Mouse (Mus musculus) limb, embryonic 13.5 days (tissue): ENCODE data around the gene Adamtsl2. TPM values are rescaled to one million over a fixed set of nuclear protein-coding genes. Genes with fewer than 3 reads are reported as not detected.

Experiments
- ATAC-seq: fragments of 200-750 bp; cut with Nextera tagmentation; 2 replicates; pipeline ENCODE4 v1.8.0; 2017; ENCODE audit warnings: low read depth, moderate number of reproducible peaks, moderate TSS enrichment; ENCODE audit not compliant: low FRiP score
- H3K27ac ChIP-seq: fragments of 300-500 bp; sonication (generic); 2 replicates; pipeline ENCODE4 v1.5.1; 2015; ENCODE audit warnings: inconsistent platforms, mild to moderate bottlenecking, moderate library complexity
- H3K27me3 ChIP-seq: fragments of 300-500 bp; sonication (generic); 2 replicates; pipeline ENCODE4 v1.6.1; 2015; ENCODE audit warnings: mild to moderate bottlenecking, inconsistent platforms
- H3K36me3 ChIP-seq: fragments of 300-500 bp; sonication (generic); 2 replicates; pipeline ENCODE4 v1.6.1; 2015; ENCODE audit warnings: inconsistent platforms, mild to moderate bottlenecking, moderate library complexity
- H3K4me1 ChIP-seq: fragments of 300-500 bp; sonication (generic); 2 replicates; pipeline ENCODE4 v1.6.1; 2015; ENCODE audit warnings: inconsistent platforms
- H3K4me2 ChIP-seq: fragments of 300-500 bp; sonication (generic); replicated peaks from 2 replicates; pipeline ENCODE4 v1.6.1; 2015; ENCODE audit warnings: inconsistent platforms, mild to moderate bottlenecking, moderate library complexity
- H3K4me3 ChIP-seq: fragments of 300-500 bp; sonication (generic); 2 replicates; pipeline ENCODE4 v1.5.1; 2015; ENCODE audit warnings: moderate library complexity, mild to moderate bottlenecking, inconsistent platforms
- H3K9ac ChIP-seq: fragments of 300-500 bp; sonication (generic); 2 replicates; pipeline ENCODE4 v1.6.1; 2015; ENCODE audit warnings: mild to moderate bottlenecking, inconsistent platforms
- H3K9me3 ChIP-seq: fragments of 300-500 bp; sonication (generic); 2 replicates; pipeline ENCODE4 v1.6.1; 2016; ENCODE audit warnings: inconsistent platforms
- WGBS: fragments of 180-500 bp; shearing (Covaris S2); methylation state at CpG from one replicate; pipeline ENCODE4 v1.1.7; 2015; 5-methylcytosine and 5-hydroxymethylcytosine counted together
- polyA plus RNA-seq: library from polyadenylated mRNA; unstranded; fragments of >200 nt; fragmentation: Nextera tagmentation; extraction: Ambion mirVana; gene quantifications from 2 replicates; pipeline ENCODE4 v1.2.1, GENCODE M21; 2015

Adamtsl2 gene
- polyA plus RNA-seq, 1 experiment from 2014 or later, result 13.8 TPM

GRCm38 (mm10) chr2:27077655-27078244 lies 1.4 kb upstream of the Adamtsl2 start:
- no peak for ATAC-seq
- 63% methylated on average over 10 of the region's 10 CpGs for WGBS
- Histone ChIP-seq H3K36me3 (no peaks in the 10 kb centered on the region), H3K9ac (no peak overlapping the region), H3K27me3 (no peaks in the 10 kb centered on the region), H3K4me1 (peaks cover 83% of the 10 kb centered on the region), H3K9me3 (no peaks in the 10 kb centered on the region), H3K4me2 (no peak overlapping the region), H3K27ac (no peak overlapping the region), H3K4me3 (no peak overlapping the region)

- Histone ChIP-seq H3K27ac (peak overlapping the region; percentile 80; the same call in 1 of the 2 replicates), H3K4me1 (peaks cover 81% of the 10 kb centered on the region)
Measured at GRCm38 (mm10) chr2:27078312-27078711, 867 bp upstream of the Adamtsl2 start.

GRCm38 (mm10) chr2:27079649-27080048 lies 470 bp downstream of the Adamtsl2 start:
- Histone ChIP-seq H3K27ac (peak overlapping the region; percentile 80), H3K9ac (peak overlapping the region; percentile 25; the same call in 1 of the 2 replicates), H3K4me1 (peaks cover 80% of the 10 kb centered on the region), H3K9me3 (no peaks in the 10 kb centered on the region), H3K4me3 (peak overlapping the region; percentile 35), H3K4me2 (peak overlapping the region; percentile 61), H3K36me3 (no peaks in the 10 kb centered on the region), H3K27me3 (peaks cover 7% of the 10 kb centered on the region; the same call in 1 of the 2 replicates)
- WGBS, result 10% methylated on average over 2 of the region's 2 CpGs
- ATAC-seq, result peak; percentile 28; the same call in 1 of the 2 replicates

More at GRCm38 (mm10) chr2:27078312-27078711, 867 bp upstream of the Adamtsl2 start:
- no peak overlapping the region for H3K4me3 ChIP-seq
- H3K4me2 ChIP-seq, result peak overlapping the region; percentile 61
- ATAC-seq, result no peak
- peaks cover 5% of the 10 kb centered on the region; the same call in 1 of the 2 replicates for H3K27me3 ChIP-seq
- H3K36me3 ChIP-seq, result no peaks in the 10 kb centered on the region
- 28% methylated on average over 2 of the region's 2 CpGs for WGBS
- H3K9me3 ChIP-seq, result no peaks in the 10 kb centered on the region
- 0 out of 2 replicates have a peak overlapping the region, but pooled peaks have one; percentile 19 for H3K9ac ChIP-seq

DNA sequence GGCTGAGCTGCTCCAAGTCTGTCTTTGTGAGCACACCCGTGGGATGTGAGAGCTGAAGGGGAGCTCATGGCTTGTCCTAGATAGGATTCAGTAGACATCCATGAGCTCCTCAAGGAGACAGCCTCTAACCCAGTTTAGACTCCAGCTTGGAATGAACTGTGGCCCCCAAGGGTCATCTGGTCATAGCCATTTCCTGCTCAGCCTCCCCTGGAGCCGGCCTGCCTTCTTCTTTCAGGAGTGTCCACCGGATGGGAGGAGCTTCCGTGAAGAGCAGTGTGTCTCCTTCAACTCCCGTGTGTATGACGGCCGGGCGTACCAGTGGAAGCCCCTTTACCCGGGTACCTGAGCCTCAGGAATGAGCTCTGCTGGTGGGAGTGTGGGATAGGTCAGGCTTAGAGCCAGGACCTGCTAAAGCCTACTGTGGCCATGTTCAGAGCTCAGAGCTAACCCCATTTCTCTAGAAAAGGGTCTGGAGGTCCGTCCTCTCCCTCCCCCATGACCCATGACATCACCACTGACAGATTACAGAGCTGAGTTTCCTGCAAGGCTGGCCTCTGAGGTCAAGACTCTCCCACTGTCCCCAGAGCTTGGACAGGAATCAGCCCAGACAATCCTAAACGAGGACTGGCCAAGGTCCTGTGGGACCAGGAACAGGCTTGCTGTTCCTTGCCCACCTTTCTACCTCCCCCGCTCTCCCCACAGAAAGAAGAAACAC lies 4.7 kb downstream of the Adamtsl2 start:
- Histone ChIP-seq H3K27ac (peak overlapping the region; percentile 12; the same call in 1 of the 2 replicates), H3K4me1 (peaks cover 74% of the 10 kb centered on the region), H3K4me3 (no peak overlapping the region), H3K9ac (no peak overlapping the region), H3K27me3 (peaks cover 7% of the 10 kb centered on the region; the same call in 1 of the 2 replicates), H3K9me3 (no peaks in the 10 kb centered on the region), H3K36me3 (no peaks in the 10 kb centered on the region), H3K4me2 (no peak overlapping the region)
- no peak for ATAC-seq
- WGBS, result 71% methylated on average over 12 of the region's 12 CpGs

- no peak overlapping the region for H3K27ac ChIP-seq
- no peaks in the 10 kb centered on the region for H3K36me3 ChIP-seq
- H3K9ac ChIP-seq, result no peak overlapping the region
- peaks cover 7% of the 10 kb centered on the region; the same call in 1 of the 2 replicates for H3K27me3 ChIP-seq
- no peak overlapping the region for H3K4me3 ChIP-seq
- H3K9me3 ChIP-seq, result no peaks in the 10 kb centered on the region
- peaks cover 66% of the 10 kb centered on the region for H3K4me1 ChIP-seq
- ATAC-seq, result 0 out of 2 replicates have a peak, but pooled peaks have one; percentile 13
- 24% methylated on average over 8 of the region's 8 CpGs for WGBS
- H3K4me2 ChIP-seq, result peak overlapping the region; percentile 12; the same call in 1 of the 2 replicates
Measured at GRCm38 (mm10) chr2:27084963-27085362, 5.8 kb downstream of the Adamtsl2 start.

GRCm38 (mm10) chr2:27085801-27086200 lies 6.6 kb downstream of the Adamtsl2 start:
- Histone ChIP-seq H3K9me3 (no peaks in the 10 kb centered on the region), H3K4me3 (no peak overlapping the region), H3K4me1 (peaks cover 60% of the 10 kb centered on the region), H3K36me3 (no peaks in the 10 kb centered on the region), H3K27me3 (peaks cover 7% of the 10 kb centered on the region; the same call in 1 of the 2 replicates), H3K4me2 (no peak overlapping the region), H3K9ac (no peak overlapping the region), H3K27ac (no peak overlapping the region)
- 10% methylated on average over 2 of the region's 2 CpGs for WGBS
- ATAC-seq, result peak; percentile 33; the same call in 1 of the 2 replicates

DNA sequence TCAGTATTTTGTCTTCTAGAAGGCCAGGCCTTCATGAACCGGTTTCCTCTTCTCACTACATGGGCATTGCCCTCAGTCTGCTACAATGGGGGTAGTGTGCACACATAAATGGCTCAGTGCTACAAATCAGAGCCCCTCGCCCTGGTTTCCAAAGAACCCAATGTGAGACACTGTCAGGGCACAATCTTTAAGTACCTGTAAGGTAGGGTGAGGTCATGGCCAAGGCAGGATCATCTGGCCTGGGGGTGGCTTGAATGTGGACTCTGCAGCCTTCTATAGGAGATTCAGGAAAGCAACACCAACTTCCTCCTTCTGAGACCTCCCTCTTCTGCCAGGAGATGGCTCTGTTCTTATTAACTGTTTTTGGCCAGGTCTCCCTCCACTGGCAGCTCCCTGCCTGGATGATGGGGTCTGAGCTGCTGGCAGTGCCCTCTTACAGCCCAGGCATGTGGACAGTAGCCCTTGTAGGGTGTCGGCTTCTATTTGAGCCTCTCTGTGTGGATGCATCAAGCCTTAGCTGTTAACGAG lies 7.4 kb downstream of the Adamtsl2 start:
- Histone ChIP-seq H3K4me1 (peaks cover 55% of the 10 kb centered on the region), H3K4me3 (no peak overlapping the region), H3K27me3 (peaks cover 7% of the 10 kb centered on the region; the same call in 1 of the 2 replicates), H3K9ac (no peak overlapping the region), H3K36me3 (no peaks in the 10 kb centered on the region), H3K4me2 (no peak overlapping the region), H3K9me3 (no peaks in the 10 kb centered on the region), H3K27ac (no peak overlapping the region)
- ATAC-seq, result no peak
- WGBS, result 86% methylated on average over 4 of the region's 4 CpGs

DNA sequence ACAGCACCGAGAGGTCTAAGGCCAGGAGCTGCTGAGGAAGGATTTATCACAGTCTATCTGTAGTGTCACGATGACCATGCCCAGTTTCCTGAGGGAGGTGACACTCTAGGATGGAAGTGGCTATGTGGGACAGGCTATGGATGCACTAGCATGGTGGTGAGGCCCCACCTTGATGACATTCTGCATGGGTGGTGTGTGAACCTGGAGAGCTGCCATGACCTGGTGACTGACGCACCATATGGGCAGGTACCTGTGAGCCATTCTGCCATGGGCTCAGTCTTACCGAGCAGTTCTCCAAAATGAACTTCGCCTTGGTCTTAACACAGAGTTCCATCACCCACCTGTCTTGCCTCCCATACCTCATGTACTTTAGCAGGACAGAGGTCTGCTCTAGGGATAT lies 8.4 kb downstream of the Adamtsl2 start:
- no peak overlapping the region for H3K4me3 ChIP-seq
- no peak overlapping the region for H3K27ac ChIP-seq
- peaks cover 7% of the 10 kb centered on the region; the same call in 1 of the 2 replicates for H3K27me3 ChIP-seq
- 82% methylated on average over 5 of the region's 5 CpGs for WGBS
- H3K4me1 ChIP-seq, result peaks cover 51% of the 10 kb centered on the region
- H3K4me2 ChIP-seq, result no peak overlapping the region
- H3K9ac ChIP-seq, result no peak overlapping the region
- ATAC-seq, result no peak
- no peaks in the 10 kb centered on the region for H3K9me3 ChIP-seq
- H3K36me3 ChIP-seq, result no peaks in the 10 kb centered on the region

DNA sequence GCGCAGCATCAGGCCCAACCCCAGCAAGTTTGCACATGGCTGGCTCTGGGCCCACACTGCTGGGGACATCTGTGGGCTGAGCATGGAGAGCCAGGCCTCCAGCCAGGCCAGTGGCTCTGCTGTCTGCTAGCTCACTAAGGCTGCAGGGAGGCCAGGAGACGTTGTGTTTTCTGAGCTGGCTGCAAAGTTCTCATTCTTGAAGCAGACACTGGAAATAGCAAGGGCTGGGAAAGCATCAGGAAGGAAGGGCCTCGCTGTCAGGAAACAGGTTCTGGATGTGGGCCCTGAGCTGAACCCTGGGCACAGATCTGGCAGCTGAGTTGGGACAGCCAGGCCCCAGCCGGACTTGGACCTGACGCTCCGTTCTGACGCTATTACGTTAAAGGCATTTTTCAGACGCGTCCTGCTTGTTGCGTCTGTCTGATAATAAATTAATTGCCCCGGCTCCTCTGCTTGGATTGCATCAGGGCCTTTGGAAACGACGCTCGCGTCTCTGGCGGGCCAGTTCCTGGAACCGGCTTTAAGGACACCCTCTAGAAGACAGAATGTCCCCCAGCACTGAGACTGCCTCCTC lies 9.0 kb downstream of the Adamtsl2 start:
- WGBS, result 59% methylated on average over 18 of the region's 18 CpGs
- no peak overlapping the region for H3K9ac ChIP-seq
- no peaks in the 10 kb centered on the region for H3K36me3 ChIP-seq
- no peak for ATAC-seq
- peaks cover 3% of the 10 kb centered on the region; the same call in 1 of the 2 replicates for H3K27me3 ChIP-seq
- H3K4me2 ChIP-seq, result no peak overlapping the region
- peaks cover 49% of the 10 kb centered on the region for H3K4me1 ChIP-seq
- H3K27ac ChIP-seq, result peak overlapping the region; percentile 49; the same call in 1 of the 2 replicates
- H3K9me3 ChIP-seq, result no peaks in the 10 kb centered on the region
- H3K4me3 ChIP-seq, result no peak overlapping the region

- peaks cover 45% of the 10 kb centered on the region for H3K4me1 ChIP-seq
- no peak overlapping the region for H3K4me3 ChIP-seq
- H3K9me3 ChIP-seq, result no peaks in the 10 kb centered on the region
- no peaks in the 10 kb centered on the region for H3K36me3 ChIP-seq
- 0 out of 2 replicates have a peak overlapping the region, but pooled peaks have one; percentile 49 for H3K27ac ChIP-seq
- H3K27me3 ChIP-seq, result no peaks in the 10 kb centered on the region
- H3K9ac ChIP-seq, result no peak overlapping the region
- 49% methylated on average over 5 of the region's 5 CpGs for WGBS
- ATAC-seq, result no peak
- H3K4me2 ChIP-seq, result no peak overlapping the region
Measured at GRCm38 (mm10) chr2:27088700-27089099, 9.5 kb downstream of the Adamtsl2 start.

DNA sequence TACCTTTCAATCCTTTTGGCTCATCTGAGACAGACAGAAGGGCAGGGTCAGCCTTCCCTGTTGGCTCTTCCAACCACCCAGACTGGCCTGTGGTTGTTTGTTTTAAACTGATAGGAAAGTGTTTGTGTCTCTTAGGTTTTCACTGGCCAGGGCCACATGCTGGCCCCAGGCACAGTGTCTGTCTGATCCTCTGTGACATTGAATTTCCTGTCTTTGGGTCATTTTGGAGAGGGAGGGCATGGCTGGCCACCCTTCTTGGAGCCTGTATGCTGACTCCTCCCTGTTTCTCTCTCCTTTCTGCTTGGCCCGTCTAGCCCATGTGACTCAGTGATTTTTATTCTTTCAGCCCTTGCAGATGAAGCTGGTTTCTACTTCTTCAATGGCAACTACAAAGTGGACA lies 10.1 kb downstream of the Adamtsl2 start:
- Histone ChIP-seq H3K27me3 (no peaks in the 10 kb centered on the region), H3K4me1 (peaks cover 40% of the 10 kb centered on the region)

GRCm38 (mm10) chr2:27095178-27095577 lies 16.0 kb downstream of the Adamtsl2 start:
- peaks cover 26% of the 10 kb centered on the region for H3K4me1 ChIP-seq
- H3K27ac ChIP-seq, result no peak overlapping the region
- H3K4me2 ChIP-seq, result no peak overlapping the region
- WGBS, result 93% methylated on average over 7 of the region's 7 CpGs
- H3K9ac ChIP-seq, result no peak overlapping the region
- no peaks in the 10 kb centered on the region for H3K9me3 ChIP-seq
- no peaks in the 10 kb centered on the region for H3K27me3 ChIP-seq
- H3K4me3 ChIP-seq, result no peak overlapping the region
- no peak for ATAC-seq
- H3K36me3 ChIP-seq, result 0 out of 2 replicates have a peak, but pooled peaks cover 4% of the 10 kb centered on the region

More for the DNA sequence above, 10.1 kb downstream of the Adamtsl2 start:
- Histone ChIP-seq H3K27ac (no peak overlapping the region), H3K4me3 (no peak overlapping the region), H3K36me3 (no peaks in the 10 kb centered on the region), H3K4me2 (no peak overlapping the region), H3K9ac (no peak overlapping the region), H3K9me3 (no peaks in the 10 kb centered on the region)
- 86% methylated on average over 1 of the region's 1 CpGs for WGBS
- no peak for ATAC-seq
